Mouse (Mus musculus): ENCODE results near the gene Arl6ip1.

The Arl6ip1 gene

GRCm38 (mm10) chr7:118129430-118130041 is at the start of gene Arl6ip1:
Arl6ip1 (minus strand) TSS chr7:118129662.
- no peak for TF ChIP-seq GATA4 (IDR thresholded peaks at IDR 0.05; ENCODE audit: insufficient replicate concordance, low read length)

- no peak for TF ChIP-seq GATA4 (IDR thresholded peaks at IDR 0.05; ENCODE audit: insufficient replicate concordance, low read length)
These were observed 46.4 kb upstream of the Arl6ip1 start for GRCm38 (mm10) chr7:118175821-118176355.

- no peak for TF ChIP-seq GATA4 (IDR thresholded peaks at IDR 0.05; ENCODE audit: insufficient replicate concordance, low read length)
These were observed 33.5 kb upstream of the Arl6ip1 start for GRCm38 (mm10) chr7:118163006-118163405.

GRCm38 (mm10) chr7:118160121-118160520 is 30.7 kb upstream of the Arl6ip1 start:
- TF ChIP-seq GATA4 (IDR thresholded peaks at IDR 0.05; ENCODE audit: insufficient replicate concordance, low read length) = no peak

GRCm38 (mm10) chr7:118156461-118156860 is 27.0 kb upstream of the Arl6ip1 start:
- TF ChIP-seq GATA4 (IDR thresholded peaks at IDR 0.05; ENCODE audit: insufficient replicate concordance, low read length) = no peak

- no peak for TF ChIP-seq GATA4 (IDR thresholded peaks at IDR 0.05; ENCODE audit: insufficient replicate concordance, low read length)
These were observed 24.7 kb upstream of the Arl6ip1 start for GRCm38 (mm10) chr7:118154150-118154549.

GRCm38 (mm10) chr7:118143602-118144001 is 14.1 kb upstream of the Arl6ip1 start:
- no peak for TF ChIP-seq GATA4 (IDR thresholded peaks at IDR 0.05; ENCODE audit: insufficient replicate concordance, low read length)

GRCm38 (mm10) chr7:118143123-118143522 is 13.7 kb upstream of the Arl6ip1 start:
- no peak for TF ChIP-seq GATA4 (IDR thresholded peaks at IDR 0.05; ENCODE audit: insufficient replicate concordance, low read length)

- no peak for TF ChIP-seq GATA4 (IDR thresholded peaks at IDR 0.05; ENCODE audit: insufficient replicate concordance, low read length)
These were observed 11.8 kb upstream of the Arl6ip1 start for GRCm38 (mm10) chr7:118141271-118141670.

- TF ChIP-seq GATA4 (IDR thresholded peaks at IDR 0.05; ENCODE audit: insufficient replicate concordance, low read length) = no peak
These were observed 5.7 kb upstream of the Arl6ip1 start for GRCm38 (mm10) chr7:118135128-118135527.

GRCm38 (mm10) chr7:118128925-118129429 is 485 bp downstream of the Arl6ip1 start:
- TF ChIP-seq GATA4 (IDR thresholded peaks at IDR 0.05; ENCODE audit: insufficient replicate concordance, low read length) = peak; percentile 78; the same call in 1 of the 2 replicates

- no peak for TF ChIP-seq GATA4 (IDR thresholded peaks at IDR 0.05; ENCODE audit: insufficient replicate concordance, low read length)
These were observed 3.1 kb downstream of the Arl6ip1 start for GRCm38 (mm10) chr7:118126219-118126875.

GRCm38 (mm10) chr7:118125736-118126135 is 3.7 kb downstream of the Arl6ip1 start:
- no peak for TF ChIP-seq GATA4 (IDR thresholded peaks at IDR 0.05; ENCODE audit: insufficient replicate concordance, low read length)

- no peak for TF ChIP-seq GATA4 (IDR thresholded peaks at IDR 0.05; ENCODE audit: insufficient replicate concordance, low read length)
These were observed 5.7 kb downstream of the Arl6ip1 start for GRCm38 (mm10) chr7:118123512-118124411.

- TF ChIP-seq GATA4 (IDR thresholded peaks at IDR 0.05; ENCODE audit: insufficient replicate concordance, low read length) = no peak
These were observed 7.2 kb downstream of the Arl6ip1 start for GRCm38 (mm10) chr7:118122235-118122634.
